Comparison of ENCODE assay signal across 20 mouse cellular contexts in genomic region chr7:4373521-4373920, GRCm38 (mm10). TPM values are rescaled to one million over a fixed set of nuclear protein-coding genes. Genes with fewer than 3 reads are reported as not detected.
"Had no signal": no experiment of that assay in that cellular context is flagged by ENCODE, and none has a peak within 500 bp of the region (broad histone marks: within the 10 kb centered on the region; RNA-seq: fewer than 3 reads in every experiment).

No protein-coding gene starts in this region.

- H3K9ac ChIP-seq: liver, embryonic 13.5 days; liver, embryonic 15.5 days; liver, postnatal 0 days; lung, embryonic 15.5 days; midbrain, embryonic 13.5 days; midbrain, embryonic 15.5 days; neural tube, embryonic 12.5 days; stomach, embryonic 15.5 days had no signal

- DNase-seq: liver, embryonic 13.5 days; liver, postnatal 0 days; right cerebral cortex, postnatal 14 days; thymus, adult 18-20 months; thymus, postnatal 14 days; thymus, postnatal 36 days had no signal

- H3K9me3 ChIP-seq: liver, embryonic 13.5 days; liver, embryonic 15.5 days; lung, embryonic 15.5 days; midbrain, embryonic 13.5 days; midbrain, embryonic 15.5 days; stomach, embryonic 15.5 days had no signal

- H3K4me1 ChIP-seq: liver, embryonic 13.5 days; liver, embryonic 15.5 days; lung, embryonic 15.5 days; midbrain, embryonic 13.5 days; midbrain, embryonic 15.5 days; neural tube, embryonic 12.5 days; stomach, embryonic 15.5 days had no signal

- H3K4me2 ChIP-seq: liver, embryonic 11.5 days; liver, embryonic 13.5 days; liver, embryonic 15.5 days; lung, embryonic 15.5 days; midbrain, embryonic 11.5 days; midbrain, embryonic 13.5 days; midbrain, embryonic 15.5 days; neural tube, embryonic 12.5 days; stomach, embryonic 15.5 days had no signal

- H3K27ac ChIP-seq: liver, embryonic 13.5 days; liver, embryonic 15.5 days; lung, embryonic 15.5 days; macrophage; midbrain, embryonic 13.5 days; midbrain, embryonic 15.5 days; neural tube, embryonic 12.5 days; stomach, embryonic 15.5 days had no signal

- ATAC-seq: liver, postnatal 0 days; midbrain, embryonic 13.5 days; midbrain, embryonic 15.5 days had no signal

- H3K36me3 ChIP-seq: liver, embryonic 13.5 days; liver, embryonic 15.5 days; lung, embryonic 15.5 days; midbrain, embryonic 13.5 days; midbrain, embryonic 15.5 days; neural tube, embryonic 12.5 days; stomach, embryonic 15.5 days had no signal

- H3K27me3 ChIP-seq: liver, embryonic 13.5 days; liver, embryonic 15.5 days; lung, embryonic 15.5 days; megakaryocyte, embryonic 14.5 days; midbrain, embryonic 13.5 days; midbrain, embryonic 15.5 days; neural tube, embryonic 12.5 days; stomach, embryonic 15.5 days had no signal

- H3K4me3 ChIP-seq: liver, embryonic 13.5 days; liver, embryonic 15.5 days; lung, embryonic 15.5 days; megakaryocyte, embryonic 14.5 days; midbrain, embryonic 13.5 days; midbrain, embryonic 15.5 days; neural tube, embryonic 12.5 days; stomach, embryonic 15.5 days had no signal

RNA-seq across cellular contexts. Expression of gene Gp6, which starts 24.0 kb away (rescaled TPM):
- total RNA-seq: megakaryocyte progenitor cell, adult 5-6 weeks; midbrain, postnatal 0 days had no signal
- polyA plus RNA-seq: midbrain, embryonic 15.5 days; midbrain, postnatal 0 days; neural tube, embryonic 14.5 days; thymus, postnatal 0 days had no signal

RNA-seq across cellular contexts. Expression of gene Ncr1, which starts 36.0 kb away (rescaled TPM):
- total RNA-seq: midbrain, postnatal 0 days had no signal
- polyA plus RNA-seq: liver, embryonic 11.5 days; liver, embryonic 13.5 days; midbrain, embryonic 11.5 days; midbrain, embryonic 13.5 days; midbrain, embryonic 15.5 days; midbrain, postnatal 0 days; neural tube, embryonic 12.5 days; neural tube, embryonic 14.5 days had no signal
